Mouse (Mus musculus): ENCODE results near the gene Ntpcr.

DNA sequence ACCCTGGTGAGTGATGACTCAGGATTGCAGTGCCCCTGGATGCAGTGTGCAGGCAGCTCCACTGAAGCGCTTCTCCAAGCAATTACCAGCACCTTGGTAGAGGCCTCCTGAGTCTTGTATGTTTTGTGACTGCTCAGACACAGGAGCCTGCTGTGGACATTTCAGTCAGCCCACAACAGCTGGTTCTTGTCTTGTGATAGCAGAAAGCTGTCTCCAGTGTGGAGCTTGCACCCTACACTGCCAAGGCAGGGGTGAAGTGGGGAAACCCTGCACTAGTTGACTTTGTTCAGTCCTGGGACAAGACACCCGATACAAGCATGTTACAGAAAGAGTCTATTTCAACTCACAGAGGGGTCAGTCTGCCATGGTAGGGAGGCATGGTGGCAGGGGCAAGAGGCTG is 65.6 kb downstream of the Ntpcr start:
- TF ChIP-seq POLR2A (IDR thresholded peaks at IDR 0.05; ENCODE audit: low read depth, low read length) (no peak), MAZ (IDR thresholded peaks at IDR 0.05; ENCODE audit: low read depth, low read length) (no peak), MAX (IDR thresholded peaks at IDR 0.05; ENCODE audit: low read length) (no peak), KAT2A (IDR thresholded peaks at IDR 0.05; ENCODE audit: insufficient replicate concordance, low read length) (no peak), CTCF (conservative IDR thresholded peaks at IDR 0.05 in 1 of 2, IDR thresholded peaks at IDR 0.05 in 1 of 2; ENCODE audit: low read depth in 2 of 2, low read length in 2 of 2) (no peak), CHD2 (IDR thresholded peaks at IDR 0.05; ENCODE audit: low read length) (no peak), ZKSCAN1 (IDR thresholded peaks at IDR 0.05; ENCODE audit: borderline replicate concordance, low read depth, low read length) (no peak), CHD1 (IDR thresholded peaks at IDR 0.05; ENCODE audit: low read depth, low read length) (no peak), TCF12 (IDR thresholded peaks at IDR 0.05; ENCODE audit: low read depth, low read length) (no peak), UBTF (IDR thresholded peaks at IDR 0.05; ENCODE audit: low read depth, low read length) (no peak)

Data from CH12.LX (cell line).